Mouse (Mus musculus) embryonic facial prominence, embryonic 10.5 days (tissue): ENCODE results near the gene Ppp1r13b. TPM values are rescaled to one million over a fixed set of nuclear protein-coding genes. Genes with fewer than 3 reads are reported as not detected.

Experiments
- DNase-seq: peaks from one replicate; pipeline ENCODE4 v3.0.0-alpha.2; 2017; ENCODE audit warnings: low spot score
- H3K27ac ChIP-seq: fragments of 300-500 bp; sonication (generic); replicated peaks from 2 replicates; pipeline ENCODE4 v1.5.1; 2016; ENCODE audit warnings: mild to moderate bottlenecking
- H3K27me3 ChIP-seq: fragments of 300-500 bp; sonication (generic); replicated peaks from 2 replicates; pipeline ENCODE4 v1.6.1; 2016; ENCODE audit warnings: low read depth, mild to moderate bottlenecking; ENCODE audit not compliant: poor library complexity, severe bottlenecking
- H3K36me3 ChIP-seq: fragments of 300-500 bp; sonication (generic); replicated peaks from 2 replicates; pipeline ENCODE4 v1.6.1; 2016; ENCODE audit warnings: mild to moderate bottlenecking, moderate library complexity
- H3K4me1 ChIP-seq: fragments of 300-500 bp; sonication (generic); 2 replicates; pipeline ENCODE4 v1.6.1; 2016
- H3K4me3 ChIP-seq: fragments of 300-500 bp; sonication (generic); 2 replicates; pipeline ENCODE4 v1.5.1; 2016; ENCODE audit warnings: mild to moderate bottlenecking, moderate library complexity
- H3K9me3 ChIP-seq: fragments of 300-500 bp; sonication (generic); 2 replicates; pipeline ENCODE4 v1.6.1; 2016; ENCODE audit warnings: mild to moderate bottlenecking
- WGBS: fragments of 180-500 bp; shearing (Covaris S2); methylation state at CpG from one replicate; pipeline ENCODE4 v1.1.7; 2016; 5-methylcytosine and 5-hydroxymethylcytosine counted together
- polyA plus RNA-seq: library from polyadenylated mRNA; unstranded; fragments of >200 nt; fragmentation: Nextera tagmentation; extraction: Ambion mirVana; gene quantifications from 2 replicates; pipeline ENCODE4 v1.2.1, GENCODE M21; 2016

Gene Ppp1r13b
- polyA plus RNA-seq, 1 experiment from 2014 or later = 5.1 TPM

DNA sequence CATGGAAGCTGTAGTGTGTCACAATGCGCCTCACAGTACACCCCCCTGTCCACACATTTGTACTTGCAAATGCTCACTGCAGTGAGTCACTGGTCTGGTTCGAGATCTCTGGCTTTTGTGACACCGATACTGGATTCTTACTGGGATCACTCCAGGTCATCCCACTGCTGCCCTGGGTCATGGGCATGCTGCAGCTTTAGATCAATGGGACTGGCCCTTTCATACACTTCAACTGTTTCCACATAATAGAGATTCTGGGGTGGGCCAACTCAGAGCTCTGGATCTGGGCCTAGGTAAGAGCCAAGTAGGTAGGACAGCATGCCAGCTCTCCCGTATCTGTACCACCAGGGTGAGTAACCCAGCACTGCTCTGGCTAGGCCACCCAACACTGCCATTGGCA, 16.1 kb downstream of the Ppp1r13b start:
- 85% methylated on average over 4 of the region's 4 CpGs for WGBS
- Histone ChIP-seq H3K27ac (peak overlapping the region; percentile 30; the same call in 1 of the 2 replicates), H3K36me3 (no peaks in the 10 kb centered on the region), H3K27me3 (no peaks in the 10 kb centered on the region), H3K9me3 (no peaks in the 10 kb centered on the region), H3K4me3 (no peak overlapping the region), H3K4me1 (peaks cover 18% of the 10 kb centered on the region)
- no peak for DNase-seq

DNA sequence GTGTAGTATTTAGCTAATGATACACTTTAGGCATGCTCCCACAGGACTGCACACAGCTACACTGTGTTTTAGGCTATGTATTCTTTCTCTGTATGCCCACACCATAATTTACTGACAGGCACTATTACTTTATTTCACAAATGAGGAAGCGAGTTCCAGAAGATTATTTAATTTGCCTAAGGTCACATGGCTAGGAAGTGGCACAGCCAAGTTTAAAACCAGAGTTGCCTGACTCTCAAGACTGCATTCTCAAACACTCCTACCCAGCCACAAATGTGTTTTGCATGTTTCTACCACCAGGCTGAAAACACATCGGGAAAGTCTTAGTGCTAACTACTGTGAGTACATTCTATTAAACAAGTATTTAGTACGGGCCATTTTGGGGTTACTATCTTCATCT, 18.7 kb downstream of the Ppp1r13b start:
- WGBS = 93% methylated on average over 3 of the region's 3 CpGs

DNA sequence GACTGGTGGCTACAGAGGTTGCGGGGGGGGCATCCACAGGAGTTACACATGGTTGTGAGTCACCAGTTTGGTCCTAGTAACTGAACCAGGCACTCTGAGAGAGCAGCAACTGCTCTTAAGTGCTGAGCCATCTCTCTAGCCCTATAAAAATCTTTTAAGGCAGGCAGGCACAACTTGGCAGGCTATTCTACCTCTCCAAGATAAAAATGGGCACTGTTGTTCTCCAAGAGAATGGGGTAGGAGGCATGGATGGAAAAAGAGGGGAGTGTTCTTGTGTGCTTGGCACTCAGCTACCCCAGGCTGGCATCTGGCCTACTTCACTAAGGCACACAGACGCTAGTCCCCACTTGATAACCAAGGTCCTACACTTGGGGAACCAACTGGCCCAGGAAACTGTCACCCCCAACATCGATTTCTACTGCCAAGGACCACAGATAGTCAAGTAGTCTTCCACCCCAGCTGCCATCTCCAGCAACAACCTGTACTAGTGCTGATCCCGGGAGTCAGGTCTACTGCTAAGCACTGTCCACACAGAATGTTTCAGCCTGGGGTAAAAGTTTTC, 19.5 kb downstream of the Ppp1r13b start:
- H3K27me3 ChIP-seq = no peaks in the 10 kb centered on the region
- no peak overlapping the region for H3K27ac ChIP-seq
- H3K4me1 ChIP-seq = peaks cover 9% of the 10 kb centered on the region
- H3K36me3 ChIP-seq = no peaks in the 10 kb centered on the region
- H3K4me3 ChIP-seq = no peak overlapping the region
- 91% methylated on average over 4 of the region's 4 CpGs for WGBS
- no peak for DNase-seq
- no peaks in the 10 kb centered on the region for H3K9me3 ChIP-seq

More for the DNA sequence above, 18.7 kb downstream of the Ppp1r13b start:
- no peaks in the 10 kb centered on the region for H3K27me3 ChIP-seq
- H3K9me3 ChIP-seq = no peaks in the 10 kb centered on the region
- H3K36me3 ChIP-seq = no peaks in the 10 kb centered on the region
- no peak overlapping the region for H3K27ac ChIP-seq
- DNase-seq = no peak
- H3K4me3 ChIP-seq = no peak overlapping the region
- H3K4me1 ChIP-seq = peaks cover 9% of the 10 kb centered on the region

DNA sequence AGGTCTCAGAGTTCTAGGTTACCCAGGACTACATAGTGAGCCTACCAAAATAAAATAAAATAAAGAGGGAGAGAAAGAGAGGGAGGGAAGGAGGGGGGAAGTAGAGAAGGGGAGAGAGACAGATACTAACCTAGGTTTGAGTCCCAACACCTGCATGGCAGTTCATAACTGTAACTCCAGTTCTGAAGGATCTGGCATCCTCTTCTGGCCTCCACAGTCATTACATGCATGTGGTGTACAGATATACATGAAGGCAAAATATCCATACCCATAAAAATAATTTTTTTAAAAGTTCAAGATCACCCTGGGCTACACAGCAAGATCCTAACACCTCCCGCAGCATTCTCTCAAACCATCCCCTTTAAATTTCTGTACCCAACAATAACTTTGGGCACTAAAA, 20.9 kb downstream of the Ppp1r13b start:
- Histone ChIP-seq H3K4me1 (no peaks in the 10 kb centered on the region), H3K9me3 (no peaks in the 10 kb centered on the region), H3K4me3 (no peak overlapping the region), H3K27ac (no peak overlapping the region), H3K36me3 (no peaks in the 10 kb centered on the region), H3K27me3 (no peaks in the 10 kb centered on the region)
- DNase-seq = no peak
- WGBS = 95% methylated on average over 1 of the region's 1 CpGs

DNA sequence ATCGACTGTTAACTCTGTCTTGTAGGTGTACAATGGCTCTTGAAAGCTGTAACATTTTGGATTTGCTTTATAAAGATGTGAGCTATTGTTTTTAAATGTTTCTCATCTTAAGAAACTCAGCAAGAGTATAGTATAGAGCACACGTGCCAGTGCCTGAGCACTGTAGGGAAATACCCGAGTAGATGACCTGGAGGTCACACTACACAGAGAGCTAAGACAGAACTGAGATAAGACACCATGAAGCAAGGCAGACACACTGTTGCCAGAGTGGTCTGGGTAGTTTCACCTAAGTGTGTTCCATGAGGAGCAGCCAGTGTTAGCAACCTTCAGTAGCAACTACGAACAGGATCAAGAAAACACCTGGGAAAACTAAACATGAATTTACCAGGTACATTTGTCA, 25.1 kb downstream of the Ppp1r13b start:
- no peaks in the 10 kb centered on the region for H3K4me1 ChIP-seq
- no peaks in the 10 kb centered on the region for H3K27me3 ChIP-seq
- H3K9me3 ChIP-seq = no peaks in the 10 kb centered on the region
- no peaks in the 10 kb centered on the region for H3K36me3 ChIP-seq
- no peak overlapping the region for H3K4me3 ChIP-seq
- DNase-seq = no peak
- WGBS = 66% methylated on average over 4 of the region's 4 CpGs
- no peak overlapping the region for H3K27ac ChIP-seq

DNA sequence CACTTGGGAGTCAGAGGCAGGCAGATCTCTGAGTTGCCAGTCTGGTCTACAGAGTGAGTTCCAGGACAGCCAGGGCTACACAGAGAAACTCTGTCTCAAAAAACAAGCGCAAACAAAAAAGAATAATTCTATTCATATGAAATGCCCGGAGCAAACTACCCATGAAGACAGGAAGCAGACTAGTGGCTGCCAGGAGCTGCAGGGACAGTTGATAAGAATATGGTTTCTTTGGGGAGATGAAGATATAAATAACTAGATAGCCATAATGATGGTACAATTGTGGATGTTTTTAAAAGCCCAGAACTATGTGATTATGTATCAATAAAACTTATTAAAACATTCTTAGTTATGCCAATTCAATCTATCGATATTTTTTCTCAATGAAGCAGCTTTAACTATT, 25.9 kb downstream of the Ppp1r13b start:
- H3K36me3 ChIP-seq = no peaks in the 10 kb centered on the region
- no peak for DNase-seq
- no peaks in the 10 kb centered on the region for H3K27me3 ChIP-seq
- H3K9me3 ChIP-seq = no peaks in the 10 kb centered on the region
- no peaks in the 10 kb centered on the region for H3K4me1 ChIP-seq
- 82% methylated on average over 3 of the region's 3 CpGs for WGBS
- H3K27ac ChIP-seq = no peak overlapping the region
- H3K4me3 ChIP-seq = no peak overlapping the region

DNA sequence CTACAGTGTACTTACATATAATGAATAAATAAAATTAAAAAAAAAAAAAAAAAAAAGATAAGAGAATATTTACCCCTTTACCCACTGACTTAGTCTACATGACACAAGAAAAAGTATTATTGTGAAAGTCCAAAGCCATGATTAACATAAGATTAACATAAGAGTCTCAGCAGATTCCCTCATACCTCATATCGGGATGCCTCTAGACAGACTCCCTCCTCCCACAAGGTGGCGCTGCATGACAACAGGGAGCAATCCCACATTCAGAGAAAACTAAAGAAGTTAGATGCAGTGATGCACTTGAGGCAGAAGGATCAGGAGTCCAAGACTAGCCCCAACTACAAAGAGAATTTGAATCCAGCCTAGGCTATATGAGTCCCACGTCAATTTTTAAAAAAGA, 29.7 kb downstream of the Ppp1r13b start:
- Histone ChIP-seq H3K4me3 (no peak overlapping the region), H3K9me3 (no peaks in the 10 kb centered on the region), H3K27ac (no peak overlapping the region), H3K36me3 (no peaks in the 10 kb centered on the region), H3K4me1 (0 out of 2 replicates have a peak, but pooled peaks cover 2% of the 10 kb centered on the region), H3K27me3 (no peaks in the 10 kb centered on the region)
- peak; percentile 83 for DNase-seq
- WGBS = 14% methylated on average over 3 of the region's 3 CpGs

DNA sequence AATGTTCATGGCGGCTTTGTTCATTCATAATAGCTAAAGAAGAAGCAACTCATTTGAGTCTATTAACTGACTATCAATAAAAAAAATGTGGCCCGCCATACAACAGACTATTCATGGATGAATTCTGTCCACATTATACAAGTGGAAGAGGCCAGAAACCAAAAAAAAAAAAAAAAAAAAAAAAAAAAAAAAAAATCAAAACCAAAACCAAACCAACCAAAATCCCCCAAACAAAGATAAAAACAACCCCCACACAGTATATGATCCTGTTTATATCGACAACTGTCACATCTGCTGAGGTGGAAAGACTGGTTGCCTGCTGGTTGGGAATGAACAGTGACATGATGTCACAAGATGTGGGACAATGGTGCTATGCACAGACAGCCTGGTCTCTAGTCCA, 32.4 kb downstream of the Ppp1r13b start:
- no peaks in the 10 kb centered on the region for H3K9me3 ChIP-seq
- no peak overlapping the region for H3K27ac ChIP-seq
- 87% methylated on average over 3 of the region's 3 CpGs for WGBS
- no peaks in the 10 kb centered on the region for H3K27me3 ChIP-seq
- H3K36me3 ChIP-seq = no peaks in the 10 kb centered on the region
- DNase-seq = no peak
- no peak overlapping the region for H3K4me3 ChIP-seq
- 0 out of 2 replicates have a peak, but pooled peaks cover 2% of the 10 kb centered on the region for H3K4me1 ChIP-seq

DNA sequence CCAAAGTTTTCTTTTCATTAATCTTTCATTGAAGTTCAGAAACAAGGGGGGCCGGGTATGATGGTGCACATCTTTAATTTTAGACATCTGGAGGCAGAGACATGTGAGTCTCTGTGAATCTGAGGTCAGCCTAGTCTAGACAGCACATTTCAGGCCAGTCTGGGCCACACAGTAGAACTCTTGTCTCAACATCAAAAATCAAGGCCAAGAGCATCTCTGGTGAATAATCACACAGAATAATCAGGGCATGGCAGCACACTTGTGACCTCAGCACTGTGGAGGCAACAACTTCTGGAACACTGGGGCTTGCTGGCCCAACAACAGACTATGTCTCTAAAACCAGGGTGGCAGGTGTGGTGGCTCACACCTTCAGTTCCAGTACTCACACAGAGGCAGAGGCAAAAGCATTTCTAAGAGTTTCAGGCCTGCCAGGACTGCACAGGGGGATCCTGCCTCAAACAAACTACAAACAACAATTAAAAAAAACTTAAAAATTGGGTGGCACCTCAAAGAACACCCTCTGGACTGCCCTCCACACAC, 33.2 kb downstream of the Ppp1r13b start:
- H3K27ac ChIP-seq = no peak overlapping the region
- H3K27me3 ChIP-seq = no peaks in the 10 kb centered on the region
- no peak for DNase-seq
- H3K9me3 ChIP-seq = no peaks in the 10 kb centered on the region
- 80% methylated on average over 1 of the region's 1 CpGs for WGBS
- 0 out of 2 replicates have a peak, but pooled peaks cover 2% of the 10 kb centered on the region for H3K4me1 ChIP-seq
- H3K4me3 ChIP-seq = no peak overlapping the region
- H3K36me3 ChIP-seq = no peaks in the 10 kb centered on the region

DNA sequence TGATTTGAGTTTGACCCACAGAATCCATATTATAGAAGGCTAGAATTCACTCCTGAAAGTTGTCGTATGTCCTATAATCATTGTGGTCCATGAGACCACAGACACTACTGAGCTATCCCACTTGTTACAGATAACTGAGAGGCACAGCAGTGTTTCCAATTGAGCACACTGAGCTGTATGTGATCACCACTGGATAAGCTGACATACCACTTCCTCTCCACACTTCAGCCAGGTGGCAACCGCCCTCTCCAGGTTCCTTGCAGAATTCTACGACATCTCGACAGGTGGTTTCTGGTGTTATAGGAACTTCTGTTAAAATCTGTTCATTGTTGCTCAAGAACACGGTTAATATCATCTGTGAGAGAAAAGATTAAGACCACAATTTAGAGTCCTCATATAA, 35.8 kb downstream of the Ppp1r13b start:
- H3K9me3 ChIP-seq = no peaks in the 10 kb centered on the region
- H3K4me1 ChIP-seq = 0 out of 2 replicates have a peak, but pooled peaks cover 2% of the 10 kb centered on the region
- WGBS = 89% methylated on average over 5 of the region's 5 CpGs
- H3K36me3 ChIP-seq = no peaks in the 10 kb centered on the region
- no peak overlapping the region for H3K27ac ChIP-seq
- no peak for DNase-seq
- H3K4me3 ChIP-seq = no peak overlapping the region
- H3K27me3 ChIP-seq = no peaks in the 10 kb centered on the region

DNA sequence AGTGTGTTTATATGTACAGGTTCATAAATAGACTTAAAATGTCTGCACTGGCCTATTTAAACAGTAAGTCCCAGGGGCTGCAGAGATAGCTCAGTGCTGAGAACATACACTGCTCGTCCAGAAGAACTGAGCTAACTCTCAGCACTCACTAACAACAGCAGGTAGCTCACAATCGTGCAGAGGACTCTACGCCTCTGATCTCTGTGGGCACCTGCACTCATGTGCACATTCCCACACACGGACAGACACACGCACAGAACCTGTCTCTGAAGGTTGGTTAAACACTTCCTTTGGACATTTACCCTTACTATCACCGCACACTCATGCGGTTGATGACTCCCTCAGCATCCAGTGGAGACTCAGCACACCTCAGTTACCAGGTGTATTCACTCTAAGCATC, 37.1 kb downstream of the Ppp1r13b start:
- Histone ChIP-seq H3K4me3 (no peak overlapping the region), H3K4me1 (0 out of 2 replicates have a peak, but pooled peaks cover 2% of the 10 kb centered on the region), H3K9me3 (no peaks in the 10 kb centered on the region), H3K27me3 (no peaks in the 10 kb centered on the region), H3K36me3 (no peaks in the 10 kb centered on the region), H3K27ac (no peak overlapping the region)
- WGBS = 90% methylated on average over 7 of the region's 7 CpGs
- DNase-seq = no peak

DNA sequence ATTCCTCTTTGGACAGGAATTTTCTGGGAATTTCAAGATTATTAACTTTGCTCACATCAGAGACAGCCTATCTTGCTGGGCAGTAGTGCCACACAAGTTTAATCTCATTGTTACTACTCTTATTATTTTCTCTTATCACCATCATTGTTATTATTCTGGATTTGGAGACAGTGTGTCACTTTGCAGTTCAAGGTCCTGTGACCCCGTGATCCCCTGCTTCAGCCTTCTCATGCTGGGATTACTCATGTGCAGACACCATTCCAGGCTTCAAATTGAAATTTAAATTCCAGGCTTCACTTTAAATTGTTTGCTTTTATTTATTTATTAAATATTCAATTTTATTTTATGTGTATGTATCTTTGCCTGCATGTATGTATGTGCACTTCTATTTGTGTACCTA, 38.1 kb downstream of the Ppp1r13b start:
- DNase-seq = no peak

DNA sequence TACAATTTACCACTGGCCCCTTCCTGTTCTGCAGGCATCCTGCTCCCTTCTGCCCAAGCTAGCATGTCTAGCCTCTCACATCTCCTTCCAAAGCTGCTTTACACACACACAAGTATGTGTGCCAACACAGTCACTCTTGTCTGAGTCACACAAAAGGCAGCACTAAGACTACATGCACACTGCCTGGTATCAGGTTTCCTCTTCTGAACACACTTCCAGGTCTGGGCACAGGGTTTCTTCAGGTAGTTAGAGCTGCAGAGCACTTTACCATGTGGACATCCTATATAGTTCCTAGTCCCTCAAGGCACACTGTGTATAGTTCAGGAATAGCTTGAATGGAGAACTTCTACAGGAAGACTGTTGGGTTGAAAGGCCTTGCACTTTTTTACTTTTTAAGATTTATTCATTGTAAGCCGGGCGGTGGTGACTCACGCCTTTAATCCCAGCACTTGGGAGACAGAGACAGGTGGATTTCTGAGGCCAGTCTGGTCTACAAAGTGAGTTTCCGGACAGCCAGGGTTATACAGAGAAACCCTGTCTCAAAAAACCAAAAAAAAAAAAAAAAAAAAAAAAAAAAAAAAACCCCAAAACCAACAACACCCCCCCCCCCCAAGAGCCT, 43.6 kb downstream of the Ppp1r13b start:
- H3K27me3 ChIP-seq = no peaks in the 10 kb centered on the region
- no peak for DNase-seq
- WGBS = 91% methylated on average over 4 of the region's 4 CpGs
- no peaks in the 10 kb centered on the region for H3K36me3 ChIP-seq
- H3K4me1 ChIP-seq = no peaks in the 10 kb centered on the region
- no peak overlapping the region for H3K4me3 ChIP-seq
- H3K27ac ChIP-seq = no peak overlapping the region
- no peaks in the 10 kb centered on the region for H3K9me3 ChIP-seq

More for the DNA sequence above, 38.1 kb downstream of the Ppp1r13b start:
- no peaks in the 10 kb centered on the region for H3K4me1 ChIP-seq
- no peaks in the 10 kb centered on the region for H3K27me3 ChIP-seq
- H3K9me3 ChIP-seq = no peaks in the 10 kb centered on the region
- H3K36me3 ChIP-seq = no peaks in the 10 kb centered on the region
- WGBS = 84% methylated on average over 1 of the region's 1 CpGs
- H3K4me3 ChIP-seq = no peak overlapping the region
- H3K27ac ChIP-seq = no peak overlapping the region
